Mouse (Mus musculus): ENCODE results near the gene Retsat. TPM values are rescaled to one million over a fixed set of nuclear protein-coding genes. Genes with fewer than 3 reads are reported as not detected.
A peak's percentile ranks its signal among the peaks of the same experiment; 100 is the strongest.

Retsat gene
- total RNA-seq, 2 experiments from 2014 or later, result 159 to 166 TPM

GRCm38 (mm10) chr6:72586701-72587100 lies 11.6 kb upstream of the Retsat start:
- no peak for DNase-seq (ENCODE audit: low spot score in 2 of 2)

- no peak for DNase-seq (ENCODE audit: low spot score in 2 of 2)
These were observed 10.0 kb upstream of the Retsat start for GRCm38 (mm10) chr6:72588307-72588706.

GRCm38 (mm10) chr6:72590111-72590510 lies 8.2 kb upstream of the Retsat start:
- DNase-seq (ENCODE audit: low spot score in 2 of 2), result no peak

DNA sequence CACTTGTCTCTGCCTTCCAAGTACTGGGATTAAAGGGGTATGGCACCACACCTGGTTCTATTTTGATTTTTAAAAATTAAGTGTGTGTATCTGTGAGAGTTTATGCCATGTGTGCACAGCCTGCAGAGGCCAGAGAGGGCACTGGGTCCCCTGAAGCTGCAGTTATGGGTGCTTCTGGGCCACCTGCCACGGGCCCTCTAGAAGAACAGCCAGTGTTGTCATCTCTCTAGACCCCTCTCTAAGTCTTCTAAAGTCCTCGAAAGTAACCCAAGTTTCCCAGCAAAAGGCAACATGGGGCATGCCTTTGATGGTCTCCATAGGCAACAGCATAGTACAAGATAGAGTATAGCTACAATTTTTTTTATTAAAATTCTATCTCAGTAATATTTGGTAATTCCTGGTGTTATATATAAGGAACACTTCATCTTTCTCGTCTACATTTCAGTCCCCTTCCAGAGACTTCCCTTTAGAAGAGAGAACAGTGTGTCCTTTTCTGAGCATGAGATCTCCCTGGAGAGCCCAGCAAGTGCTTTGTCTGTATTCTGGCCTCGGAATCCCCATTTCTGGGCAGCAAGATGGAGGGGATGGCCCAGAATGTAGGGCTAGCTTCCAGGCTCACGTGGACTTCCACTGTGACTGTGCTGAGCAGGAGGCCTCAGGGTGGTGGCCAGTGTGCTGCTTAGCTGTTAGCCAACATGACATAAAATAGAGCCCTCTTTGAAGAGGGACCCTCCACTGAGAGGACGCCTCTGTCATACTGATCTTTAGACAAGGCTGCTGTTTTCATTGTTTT lies 5.1 kb upstream of the Retsat start:
- no peak for DNase-seq (ENCODE audit: low spot score in 2 of 2)

GRCm38 (mm10) chr6:72593914-72594313 lies 4.4 kb upstream of the Retsat start:
- DNase-seq (ENCODE audit: low spot score in 2 of 2), result no peak

DNA sequence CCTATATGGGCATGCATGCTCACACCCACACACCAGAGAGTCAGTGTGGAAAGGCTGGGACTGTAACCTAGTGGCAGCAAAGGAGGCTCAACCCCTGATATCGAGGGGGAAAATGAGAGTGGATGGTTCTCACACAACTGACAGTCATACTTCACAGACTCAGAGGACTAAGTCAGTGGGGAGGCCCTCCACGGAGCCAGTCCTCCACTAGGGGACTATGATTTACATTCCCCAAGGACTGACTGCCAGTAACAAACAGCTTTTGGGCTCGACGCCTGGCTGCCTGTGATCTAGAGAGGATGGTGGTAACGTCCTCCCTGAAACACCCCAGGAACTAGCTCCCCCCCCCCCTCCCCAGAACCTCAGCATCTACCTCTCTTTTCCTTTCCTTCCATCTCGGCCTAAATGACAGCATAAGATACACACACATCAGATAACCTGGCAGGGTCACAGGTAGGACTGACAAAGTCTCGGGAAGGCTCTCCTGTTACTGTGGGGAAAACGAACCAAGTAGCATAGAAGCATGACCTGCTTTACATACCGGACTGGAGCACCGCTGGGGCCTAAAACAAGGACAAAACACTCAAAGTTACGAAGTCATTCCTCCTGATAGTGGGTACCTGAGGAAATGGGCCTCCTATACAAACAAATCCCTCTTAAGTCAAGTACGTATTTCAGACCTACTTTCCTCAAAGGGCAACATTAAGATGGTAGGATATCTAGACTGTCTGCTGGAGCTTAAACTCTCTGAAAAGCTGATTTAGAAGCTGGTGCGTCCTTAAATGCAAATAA lies 996 bp upstream of the Retsat start:
- DNase-seq (ENCODE audit: low spot score in 2 of 2), result no peak

GRCm38 (mm10) chr6:72598791-72599557 lies 699 bp downstream of the Retsat start:
- DNase-seq (ENCODE audit: low spot score in 2 of 2), result no peak

DNA sequence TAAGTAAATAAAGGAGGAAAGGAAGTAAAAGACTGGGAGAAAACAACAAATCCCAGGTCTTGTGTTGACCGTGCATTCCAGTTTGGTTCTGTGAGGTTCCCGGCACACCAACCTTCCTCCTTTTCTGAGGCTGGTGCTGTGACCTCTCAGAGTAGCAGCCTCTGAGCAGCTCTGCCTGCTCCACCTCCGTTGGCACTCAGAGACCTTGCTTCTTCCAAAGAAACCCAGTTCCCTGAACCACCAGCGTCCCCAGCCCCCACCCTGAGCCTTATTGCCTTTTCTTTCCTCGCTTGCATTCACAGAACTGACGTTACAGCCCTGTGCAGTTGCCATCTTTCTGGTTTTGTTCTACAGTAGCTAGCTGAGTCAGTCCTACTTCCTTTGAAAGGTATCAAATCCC lies 1.9 kb downstream of the Retsat start:
- DNase-seq (ENCODE audit: low spot score in 2 of 2), result no peak

DNA sequence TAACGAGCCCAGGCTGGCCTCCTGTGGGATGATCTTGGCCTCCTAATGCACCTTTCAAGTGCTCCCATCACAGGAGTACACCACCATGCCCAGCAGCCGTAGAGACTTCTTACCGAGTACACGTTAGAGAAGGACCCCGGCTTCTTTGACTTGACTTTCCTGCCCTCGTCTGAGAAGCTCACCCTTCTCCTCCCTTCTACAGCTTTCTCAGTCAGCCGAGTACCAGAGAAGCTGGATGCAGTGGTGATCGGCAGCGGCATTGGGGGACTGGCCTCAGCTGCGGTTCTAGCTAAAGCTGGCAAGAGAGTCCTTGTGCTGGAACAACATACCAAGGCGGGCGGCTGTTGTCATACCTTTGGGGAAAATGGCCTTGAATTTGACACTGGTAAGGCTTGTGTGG lies 2.5 kb downstream of the Retsat start:
- no peak for DNase-seq (ENCODE audit: low spot score in 2 of 2)

GRCm38 (mm10) chr6:72601732-72602131 lies 3.5 kb downstream of the Retsat start:
- DNase-seq (ENCODE audit: low spot score in 2 of 2), result peak; percentile 37 to 56

- DNase-seq (ENCODE audit: low spot score in 2 of 2), result no peak
These were observed 5.8 kb downstream of the Retsat start for GRCm38 (mm10) chr6:72604066-72604465.

GRCm38 (mm10) chr6:72607060-72607459 lies 8.8 kb downstream of the Retsat start:
- no peak for DNase-seq (ENCODE audit: low spot score in 2 of 2)

DNA sequence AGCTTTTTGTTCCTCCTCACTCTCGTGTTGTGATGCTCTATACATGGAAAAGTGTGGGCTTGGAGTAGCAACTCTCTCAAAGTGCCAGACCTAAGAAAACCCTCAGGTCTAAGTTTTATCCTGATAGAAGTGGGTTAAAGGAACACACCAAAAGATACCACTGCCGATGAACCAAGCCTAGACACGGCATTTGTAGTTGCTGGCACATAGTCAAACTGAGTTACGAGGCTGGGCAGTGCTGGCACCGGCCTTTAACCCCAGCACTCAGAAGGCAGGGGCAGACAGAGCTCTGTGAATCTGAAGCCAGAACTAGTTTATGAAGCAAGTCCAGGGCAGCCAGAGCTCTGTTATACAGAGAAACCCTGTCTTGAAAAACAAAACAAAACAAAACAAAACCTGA lies 9.4 kb downstream of the Retsat start:
- no peak for DNase-seq (ENCODE audit: low spot score in 2 of 2)

GRCm38 (mm10) chr6:72608662-72609184 lies 10.4 kb downstream of the Retsat start:
- no peak for DNase-seq (ENCODE audit: low spot score in 2 of 2)

GRCm38 (mm10) chr6:72610261-72610660 lies 12.0 kb downstream of the Retsat start:
- DNase-seq (ENCODE audit: low spot score in 2 of 2), result no peak

DNA sequence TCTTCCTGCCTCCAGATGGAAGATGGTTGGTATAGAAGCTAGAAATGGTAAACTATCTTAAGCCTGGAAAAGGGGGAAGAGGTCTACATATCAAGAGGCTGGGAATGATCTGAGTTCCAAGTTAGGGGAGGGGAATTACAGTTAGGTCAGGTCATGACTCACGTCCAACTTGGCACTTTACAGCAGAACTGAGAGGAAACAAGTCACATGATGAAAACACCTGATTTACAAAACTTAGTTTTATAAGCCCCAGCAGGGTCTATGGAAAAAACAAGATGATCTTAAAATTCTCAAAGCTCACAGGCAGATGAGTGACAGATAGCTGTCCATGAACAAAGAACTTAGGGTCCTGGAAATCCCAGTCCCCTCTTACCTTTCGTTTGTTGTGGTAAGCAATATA lies 16.9 kb downstream of the Retsat start:
- DNase-seq (ENCODE audit: low spot score in 2 of 2), result no peak

DNA sequence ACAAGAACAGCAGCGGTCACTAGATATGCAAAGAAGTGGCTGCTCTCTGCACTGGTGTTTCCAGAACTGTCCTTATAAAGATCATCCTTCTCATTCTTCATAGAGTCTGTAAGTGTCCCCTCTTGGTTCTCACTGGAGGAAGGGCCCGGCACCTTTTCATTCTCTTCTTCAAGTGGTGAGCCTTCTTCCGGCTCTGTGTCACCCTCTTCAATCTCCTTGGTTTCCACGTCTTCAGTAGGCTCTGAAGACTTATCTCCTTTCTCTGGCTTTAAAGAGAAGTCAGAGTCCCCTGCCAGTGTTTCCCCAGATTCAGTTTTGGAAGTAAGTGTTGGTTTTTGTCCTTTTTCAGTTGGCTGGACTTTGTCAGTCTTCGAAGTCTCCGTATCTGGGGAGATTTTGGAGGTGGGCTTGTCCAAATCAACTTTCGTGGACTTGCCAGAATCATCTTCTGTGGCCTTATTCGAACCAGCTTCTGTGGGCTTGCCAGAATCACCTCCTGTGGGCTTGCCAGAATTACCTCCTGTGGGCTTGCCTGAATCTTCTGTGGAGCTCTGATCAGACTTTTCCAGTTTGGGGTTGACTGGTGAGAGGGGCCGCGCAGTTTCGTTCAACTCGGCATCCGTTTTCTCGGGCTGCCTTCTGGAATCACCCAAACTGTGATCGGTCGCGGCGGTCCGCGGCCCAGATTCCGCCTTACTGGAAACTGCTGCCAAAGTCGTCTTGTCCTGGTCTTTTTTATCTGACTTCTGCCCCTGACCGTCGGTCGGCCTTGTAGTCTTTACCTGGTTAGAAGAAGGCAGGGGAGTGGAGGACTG lies 17.5 kb downstream of the Retsat start:
- DNase-seq (ENCODE audit: low spot score in 2 of 2), result no peak

GRCm38 (mm10) chr6:72616643-72617288 lies 18.5 kb downstream of the Retsat start, which contains the start of gene Tgoln1:
Tgoln1 (minus strand) TSS chr6:72617000.
- DNase-seq (ENCODE audit: low spot score in 2 of 2), result peak; percentile 82 to 84

GRCm38 (mm10) chr6:72619734-72620532 lies 21.7 kb downstream of the Retsat start:
- DNase-seq (ENCODE audit: low spot score in 2 of 2), result no peak

Data from adrenal gland, postnatal 4 days (tissue).